Mouse (Mus musculus): Measurements from ENCODE around the gene Lrmp.

Lrmp gene

DNA sequence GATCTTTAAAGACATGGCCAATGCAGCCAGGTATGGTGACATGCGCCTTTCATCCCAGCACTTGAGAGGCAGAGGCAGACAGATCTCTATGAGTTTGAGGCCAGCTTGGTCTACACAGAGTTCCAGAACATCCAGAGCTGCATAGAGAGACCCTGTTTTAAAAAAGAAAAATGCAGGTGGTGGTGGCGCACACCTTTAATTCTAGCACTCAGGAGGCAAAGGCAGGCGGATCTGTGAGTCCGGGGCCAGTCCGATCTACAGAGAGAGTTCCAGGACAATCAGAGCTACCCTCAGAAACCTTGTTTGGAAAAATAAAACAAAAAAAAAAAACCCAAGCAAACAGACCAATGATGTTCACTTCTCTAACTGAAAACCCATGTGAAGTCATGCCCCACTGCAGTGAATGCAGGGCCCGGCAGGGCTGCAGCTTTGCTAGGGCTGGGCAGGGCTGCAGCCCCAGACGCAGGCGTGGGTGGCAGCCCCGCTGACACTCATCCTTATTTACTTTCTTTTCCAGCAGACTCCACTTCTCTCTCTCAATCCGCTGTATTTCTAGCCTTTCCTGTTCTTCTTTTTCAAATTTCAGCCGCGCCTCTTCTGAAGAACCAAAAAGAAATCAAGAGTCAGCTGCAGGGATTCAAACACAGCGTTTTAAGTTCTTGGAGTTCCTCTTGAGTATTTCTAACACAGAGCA lies 87.1 kb downstream of the Lrmp start:
- in situ Hi-C loops (cut with MboI), result no loop called here

DNA sequence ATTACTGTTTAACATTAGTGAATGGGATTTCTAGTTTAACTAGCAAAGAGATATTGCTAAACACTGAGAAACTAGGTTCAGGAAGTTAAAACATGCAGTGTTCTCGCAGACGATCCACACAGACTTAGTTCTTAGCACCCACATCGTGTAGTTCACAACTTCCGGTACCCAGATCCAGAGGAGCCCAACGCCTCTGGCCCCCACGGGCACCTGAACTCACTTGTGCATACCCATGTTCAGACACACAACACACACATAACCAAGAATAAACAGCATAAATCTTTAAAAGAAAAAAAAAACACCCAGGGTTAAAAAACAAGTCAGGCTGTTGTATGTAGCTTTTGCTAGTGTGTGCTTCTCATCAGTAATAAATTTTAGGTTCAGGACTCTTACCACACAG lies 89.0 kb downstream of the Lrmp start:
- in situ Hi-C loops (cut with MboI), result no loop called here

DNA sequence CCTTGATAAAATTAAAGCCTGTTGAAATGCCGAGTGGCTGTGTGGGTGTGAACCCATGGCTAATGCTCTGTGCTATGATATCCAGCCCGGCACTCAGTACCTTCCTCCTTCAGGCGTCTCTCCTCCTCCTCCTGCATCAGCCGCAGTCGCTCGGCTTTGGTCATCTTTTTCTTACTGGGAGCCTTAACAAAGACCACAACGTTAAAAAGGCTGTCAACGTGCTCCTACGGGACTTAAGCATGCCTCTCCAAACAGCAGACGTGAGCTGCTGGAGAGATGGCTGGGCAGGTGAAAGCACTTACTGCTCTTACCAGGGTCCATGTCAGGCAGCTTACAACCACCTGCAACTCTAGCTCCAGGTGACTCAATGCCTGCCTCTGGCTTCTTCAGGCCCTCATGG lies 89.7 kb downstream of the Lrmp start:
- in situ Hi-C loops (cut with MboI), result no loop called here

DNA sequence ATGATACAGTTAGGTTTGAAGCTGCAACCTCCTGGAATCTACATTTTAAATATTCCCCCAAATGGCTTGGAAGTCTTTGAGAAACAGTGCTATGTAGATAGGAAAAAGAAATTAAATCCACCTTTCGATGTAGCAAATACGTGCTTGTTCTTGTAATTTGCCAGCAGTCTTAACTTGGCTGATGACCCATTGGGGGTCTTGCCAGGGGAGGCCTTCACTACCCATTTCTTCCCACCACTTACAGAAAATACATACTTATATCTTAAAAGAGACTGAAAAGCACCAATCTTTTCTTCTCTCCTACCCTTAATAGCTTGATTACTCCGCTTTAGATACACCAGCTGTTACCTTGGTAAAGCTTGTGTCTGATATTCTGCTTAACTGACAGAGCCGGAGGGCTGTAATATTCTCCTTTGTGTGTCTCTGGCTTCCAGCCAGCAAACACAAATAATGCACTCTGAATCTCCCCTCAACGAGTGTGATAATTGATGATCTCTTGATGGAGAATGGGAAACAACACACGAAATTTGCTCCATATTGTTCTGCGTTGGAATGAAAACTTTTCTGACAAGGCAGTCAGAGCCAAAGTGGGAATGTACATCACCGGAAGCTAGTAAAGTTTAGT lies 94.7 kb downstream of the Lrmp start:
- in situ Hi-C loops (cut with MboI), result loop anchor here (10.0 kb wide), 1 partner anchor 135 kb away; no protein-coding TSS in a partner anchor

DNA sequence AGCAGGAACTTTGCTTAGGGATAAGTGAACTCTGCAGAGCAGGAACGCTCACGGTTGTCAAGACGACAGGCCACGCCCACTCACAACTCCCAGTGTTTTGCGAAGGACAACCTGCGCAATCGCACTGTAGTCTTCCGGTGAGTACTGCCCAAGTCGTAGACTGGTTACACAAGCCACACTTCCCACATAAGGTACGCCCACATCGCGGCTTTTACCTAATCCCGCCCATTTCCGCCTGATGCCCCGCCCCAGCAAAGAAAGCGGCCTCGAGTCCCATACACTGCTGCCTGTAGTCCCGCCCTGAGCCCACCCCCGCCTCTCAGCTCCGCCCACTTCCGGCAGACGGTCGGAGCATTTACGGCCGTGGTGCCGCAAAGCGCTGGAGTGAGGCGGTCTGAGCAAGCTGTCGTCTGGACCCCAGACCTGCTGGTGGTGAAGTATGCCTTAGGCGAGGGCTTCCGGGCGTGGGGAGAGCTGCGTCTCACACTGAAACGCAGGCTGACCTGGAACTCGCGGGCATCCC lies 95.4 kb downstream of the Lrmp start, which contains the start of the genes Casc1 and Etfrf1:
Casc1 (minus strand) TSS at position 190 of the 523 bp plus-strand sequence.
Etfrf1 (plus strand) TSS at position 319 of the 523 bp plus-strand sequence.
- in situ Hi-C loops (cut with MboI), result loop anchor here (10.0 kb wide), 1 partner anchor 134 kb away; no protein-coding TSS in a partner anchor

DNA sequence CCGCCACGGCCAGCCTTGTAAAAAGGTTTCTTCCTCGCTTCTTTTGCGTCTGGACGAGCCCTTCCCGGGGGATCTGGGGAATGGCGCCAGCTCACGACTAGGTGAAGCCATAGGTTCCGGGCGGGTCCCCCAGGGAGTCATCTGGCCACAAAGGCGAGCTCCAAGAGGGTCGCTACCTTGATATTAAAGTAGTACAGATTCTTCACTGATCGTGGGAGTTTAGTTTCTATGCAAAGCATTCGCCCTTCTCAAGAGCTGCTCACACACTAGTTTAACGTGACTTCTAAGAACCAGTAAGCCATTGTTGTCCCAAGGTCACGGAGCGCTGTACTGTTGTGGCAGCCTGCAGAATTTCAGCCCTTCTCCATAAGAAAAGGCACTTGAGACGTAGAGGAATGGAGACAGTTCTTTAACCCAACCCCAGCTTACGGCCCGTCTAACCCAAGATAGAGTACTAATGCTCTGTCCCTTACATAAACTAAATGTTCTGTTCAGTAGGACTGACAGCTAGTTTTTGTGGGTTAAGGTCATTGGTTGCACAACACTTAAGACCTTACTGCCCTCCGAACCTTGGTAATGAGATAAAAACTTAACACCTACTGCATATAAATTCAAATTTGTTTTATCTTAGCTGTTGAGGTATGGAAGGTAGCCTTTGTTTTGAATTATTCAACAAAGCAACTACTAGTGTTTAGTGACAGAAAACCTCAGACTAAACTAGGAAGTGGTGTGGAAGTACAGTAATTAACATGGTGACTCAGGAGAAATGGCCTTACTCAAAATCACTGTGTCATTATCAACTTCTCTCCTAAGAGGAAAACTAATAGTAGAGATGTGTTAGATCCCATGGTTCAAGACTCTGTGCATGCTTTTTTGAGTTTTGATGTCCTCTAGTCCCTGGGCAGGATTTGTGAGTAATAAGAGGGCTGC lies 96.2 kb downstream of the Lrmp start:
- in situ Hi-C loops (cut with MboI), result loop anchor here (10.0 kb wide), 1 partner anchor 133 kb away; no protein-coding TSS in a partner anchor

DNA sequence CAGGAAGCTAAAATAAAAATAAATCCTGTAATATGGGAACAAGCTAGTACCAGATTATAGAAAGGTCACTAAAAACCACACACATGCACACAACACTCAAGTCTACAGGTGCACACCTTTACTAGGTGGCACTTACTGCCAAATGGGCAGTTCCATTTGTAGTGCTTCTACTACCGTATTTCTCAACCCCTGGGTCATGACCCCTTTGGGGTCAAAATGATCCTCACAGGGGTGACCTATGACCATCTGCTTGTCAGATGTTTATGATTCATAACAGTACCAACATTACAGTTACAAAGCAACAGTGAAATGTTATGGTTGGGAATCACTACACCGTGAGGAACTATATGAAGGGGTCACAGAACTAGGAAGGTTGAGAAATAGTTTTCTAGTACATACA lies 98.5 kb downstream of the Lrmp start:
- in situ Hi-C loops (cut with MboI), result loop anchor here (10.0 kb wide), 1 partner anchor 131 kb away; no protein-coding TSS in a partner anchor

DNA sequence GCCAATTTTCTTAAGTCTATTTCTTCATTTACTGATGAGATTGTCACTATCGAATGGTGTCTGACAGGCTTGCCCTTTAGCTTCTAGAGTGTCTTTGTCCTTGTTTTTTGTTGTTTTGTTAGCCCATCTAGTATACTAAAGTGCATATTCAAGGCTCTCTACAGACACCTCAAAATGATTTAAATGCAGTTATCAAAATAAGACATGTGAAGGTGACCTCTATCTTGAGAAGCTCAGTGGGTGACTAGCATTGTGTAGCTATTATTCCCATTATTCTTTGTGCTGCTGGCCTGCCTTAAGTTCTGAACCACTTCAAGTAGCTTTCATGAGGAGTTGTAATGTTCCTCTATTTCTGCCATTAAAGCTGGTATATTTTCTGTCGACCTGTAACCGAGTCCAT lies 100.4 kb downstream of the Lrmp start:
- in situ Hi-C loops (cut with MboI), result loop anchor here (10.0 kb wide), 1 partner anchor 129 kb away; no protein-coding TSS in a partner anchor

DNA sequence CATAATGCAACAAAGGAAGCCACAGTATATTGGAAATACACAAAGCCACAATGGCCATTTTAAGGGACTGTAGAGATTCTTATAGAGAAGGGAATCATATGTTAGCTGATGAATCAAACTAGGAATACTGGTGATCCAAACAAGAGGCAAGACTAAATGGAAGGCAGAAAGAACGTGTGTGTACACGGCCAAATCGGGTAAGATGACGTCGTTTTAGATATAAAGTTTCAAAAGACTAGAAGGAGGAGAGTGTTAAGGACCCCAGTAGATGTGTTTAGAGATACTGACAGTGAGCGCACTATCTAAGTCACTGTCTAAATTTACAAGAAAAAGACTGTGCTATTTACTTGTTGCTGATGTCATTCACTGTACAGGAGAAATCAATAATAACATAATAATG lies 108.8 kb downstream of the Lrmp start:
- in situ Hi-C loops (cut with MboI), result no loop called here

All from mature B cell (primary cell).